Mouse (Mus musculus) adrenal gland, postnatal 10 days (tissue): Measurements from ENCODE around the gene Dnajb9. TPM values are rescaled to one million over a fixed set of nuclear protein-coding genes. Genes with fewer than 3 reads are reported as not detected.
A peak's percentile ranks its signal among the peaks of the same experiment; 100 is the strongest.
"Not testable (repeated sequence)": the region's sequence is repeated elsewhere in the genome, so short reads cannot be mapped to it uniquely, and the experiment has no call there.

Experiments
- DNase-seq: peaks from one replicate; pipeline ENCODE4 v3.0.0; 2021; ENCODE audit warnings: mixed read lengths
- long read RNA-seq, 2 experiments: library from polyadenylated mRNA; stranded (forward); transcript quantifications; one replicate each; pipeline ENCODE4 v2.0.0; 2021
- total RNA-seq, 2 experiments: library from RNA; stranded (reverse); gene quantifications; 2 replicates each; pipeline ENCODE4 v1.2.3; 2021

Dnajb9 gene
- total RNA-seq: 10 to 100 TPM; 27.0 to 41.1 TPM
- long read RNA-seq, experiment 1, transcript Dnajb9-201 (3 exons, 2,461 nt): major isoform, 40 of 43 reads
- long read RNA-seq, experiment 1, partial matches to known transcripts: 1 of 43 reads
- long read RNA-seq, experiment 1, other reads (novel, unspliced or antisense): 2 of 43 reads
- long read RNA-seq, experiment 2, transcript Dnajb9-201 (3 exons, 2,461 nt): major isoform, 17 of 18 reads
- long read RNA-seq, experiment 2, partial matches to known transcripts: 0 of 18 reads
- long read RNA-seq, experiment 2, other reads (novel, unspliced or antisense): 1 of 18 reads

- DNase-seq: peak; percentile 100
Measured at GRCm38 (mm10) chr12:44209824-44210752, at the start of gene Dnajb9. Gene Dnajb9 (minus strand): TSS chr12:44210326.

GRCm38 (mm10) chr12:44248309-44248977 is 38.3 kb upstream of the Dnajb9 start:
- peak; percentile 24 for DNase-seq

GRCm38 (mm10) chr12:44245739-44246138 is 35.6 kb upstream of the Dnajb9 start:
- DNase-seq: no peak

GRCm38 (mm10) chr12:44242407-44242806 is 32.3 kb upstream of the Dnajb9 start:
- DNase-seq: no peak

GRCm38 (mm10) chr12:44241090-44241489 is 31.0 kb upstream of the Dnajb9 start:
- DNase-seq: no peak

- no peak for DNase-seq
Measured at GRCm38 (mm10) chr12:44224650-44225049, 14.5 kb upstream of the Dnajb9 start.

- no peak for DNase-seq
Measured at GRCm38 (mm10) chr12:44223044-44223443, 12.9 kb upstream of the Dnajb9 start.

- peak; percentile 50 for DNase-seq
Measured at GRCm38 (mm10) chr12:44221651-44222356, 11.7 kb upstream of the Dnajb9 start.

- not testable (repeated sequence) for DNase-seq
Measured at GRCm38 (mm10) chr12:44221070-44221469, 10.9 kb upstream of the Dnajb9 start, which contains the start of gene Pnpla8. Gene Pnpla8 (plus strand): TSS chr12:44221370.

GRCm38 (mm10) chr12:44211555-44211954 is 1.4 kb upstream of the Dnajb9 start:
- no peak for DNase-seq

GRCm38 (mm10) chr12:44209141-44209823 is 844 bp downstream of the Dnajb9 start:
- DNase-seq: peak; percentile 60

- no peak for DNase-seq
Measured at GRCm38 (mm10) chr12:44197873-44198525, 12.1 kb downstream of the Dnajb9 start.

GRCm38 (mm10) chr12:44181081-44181982 is 28.8 kb downstream of the Dnajb9 start:
- peak; percentile 53 for DNase-seq

GRCm38 (mm10) chr12:44177038-44177355 is 33.1 kb downstream of the Dnajb9 start:
- DNase-seq: no peak

GRCm38 (mm10) chr12:44176331-44177037 is 33.6 kb downstream of the Dnajb9 start:
- no peak for DNase-seq

GRCm38 (mm10) chr12:44166949-44167348 is 43.2 kb downstream of the Dnajb9 start:
- DNase-seq: peak; percentile 50

- DNase-seq: no peak
Measured at GRCm38 (mm10) chr12:44159349-44159748, 50.8 kb downstream of the Dnajb9 start.
